Mouse (Mus musculus): ENCODE results near the gene Cspg5.
A peak's percentile ranks its signal among the peaks of the same experiment; 100 is the strongest.

Gene Cspg5

DNA sequence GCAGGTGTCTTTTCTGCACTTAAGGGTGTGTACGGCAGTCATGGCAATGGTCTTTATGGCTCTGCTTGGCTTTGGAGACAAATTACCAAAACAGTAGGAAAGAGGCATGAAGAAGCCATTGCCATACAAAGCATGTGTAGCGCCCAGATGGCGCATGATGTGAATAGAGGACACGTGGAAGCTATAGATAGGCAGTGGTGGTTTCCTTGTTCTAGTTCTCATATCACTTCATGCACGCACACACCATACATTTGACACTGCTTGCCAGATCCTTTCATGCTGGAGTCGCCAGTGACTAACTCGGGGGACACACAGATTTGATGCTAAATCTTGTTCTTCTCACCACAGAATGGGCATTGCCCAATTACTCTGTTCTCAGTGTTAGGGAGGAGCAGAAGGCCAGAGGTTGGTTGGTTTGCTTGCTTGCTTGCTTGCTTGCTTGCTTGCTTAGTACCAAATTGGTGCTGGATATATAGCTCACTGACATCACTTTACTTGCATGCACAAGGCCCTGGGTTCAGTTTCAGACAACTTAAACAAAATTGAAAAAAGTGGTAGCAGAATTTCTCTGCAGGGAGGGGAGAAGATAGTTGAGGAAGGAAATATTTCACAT, at the start of gene Cspg5:
TSS of gene Cspg5 (plus strand) at position 563 of the 613 bp plus-strand sequence.
- no peak for DNase-seq (ENCODE audit: low spot score)

- no peak for DNase-seq (ENCODE audit: low spot score)
Measured at GRCm38 (mm10) chr9:110199870-110200269, 43.7 kb upstream of the Cspg5 start.

DNA sequence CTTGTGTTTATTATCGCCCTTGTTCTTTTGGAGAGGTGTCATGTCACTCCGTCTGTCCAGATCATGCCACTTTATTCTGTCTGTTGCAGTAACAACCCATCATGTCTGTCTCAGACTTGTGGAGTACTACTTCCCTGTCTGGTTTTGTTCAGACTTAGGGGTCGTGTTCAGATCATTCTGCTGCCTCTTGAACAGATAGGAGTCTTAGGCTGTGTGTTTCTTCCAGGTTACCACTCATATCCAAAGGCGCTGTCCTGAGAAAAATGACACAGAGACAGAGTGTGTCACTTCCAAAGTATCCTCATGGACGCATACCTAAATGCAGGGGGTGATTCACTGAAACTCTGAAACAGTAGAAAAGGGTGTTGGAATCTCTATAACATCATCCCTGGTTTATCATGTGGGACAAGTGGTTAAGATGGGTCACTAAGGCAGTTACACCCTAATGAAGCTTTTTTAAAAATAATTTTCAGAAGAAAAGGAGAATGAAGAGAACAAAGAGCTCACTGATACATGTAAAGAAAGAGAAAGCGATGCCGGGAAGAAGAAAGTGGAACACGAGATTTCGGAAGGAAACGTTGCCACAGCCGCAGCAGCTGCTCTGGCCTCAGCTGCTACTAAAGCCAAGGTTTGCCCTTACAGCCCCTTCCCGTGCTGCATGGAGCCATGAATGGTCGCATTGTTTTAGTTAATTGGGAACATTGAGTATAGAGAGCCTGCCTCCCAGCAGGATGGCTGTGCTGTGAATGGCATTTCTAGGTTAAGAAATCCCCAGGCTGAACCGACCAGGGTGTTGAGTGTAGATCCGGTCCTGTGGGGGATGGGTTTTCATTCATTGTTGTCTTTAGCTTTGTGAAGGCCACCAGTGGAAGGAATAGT, 37.8 kb upstream of the Cspg5 start:
- DNase-seq (ENCODE audit: low spot score), result peak; percentile 48

GRCm38 (mm10) chr9:110206437-110206836, 37.1 kb upstream of the Cspg5 start:
- DNase-seq (ENCODE audit: low spot score), result no peak

GRCm38 (mm10) chr9:110208265-110208664, 35.3 kb upstream of the Cspg5 start:
- DNase-seq (ENCODE audit: low spot score), result no peak

- DNase-seq (ENCODE audit: low spot score), result no peak
Measured at GRCm38 (mm10) chr9:110208967-110209366, 34.6 kb upstream of the Cspg5 start.

DNA sequence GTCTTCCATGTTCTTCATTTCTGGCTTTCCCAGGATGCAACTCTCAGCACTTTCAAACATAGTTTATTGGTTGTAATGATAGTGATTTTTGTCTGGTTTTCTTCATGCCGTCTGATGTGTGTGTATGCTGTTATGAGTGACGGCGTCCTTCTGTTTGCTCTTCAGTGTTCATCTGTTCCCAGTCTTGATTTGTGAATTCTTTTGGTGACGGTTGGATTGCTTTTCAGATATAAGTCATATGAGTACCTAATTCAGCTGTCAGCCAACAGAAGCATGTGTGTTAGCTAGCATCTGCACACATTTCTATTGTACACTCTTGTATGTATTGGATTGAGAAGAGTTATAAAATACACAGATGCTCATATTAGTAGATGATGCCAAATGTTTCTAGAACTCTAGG, 19.3 kb upstream of the Cspg5 start:
- DNase-seq (ENCODE audit: low spot score), result peak; percentile 51

- DNase-seq (ENCODE audit: low spot score), result no peak
Measured at GRCm38 (mm10) chr9:110226191-110226590, 17.4 kb upstream of the Cspg5 start.

DNA sequence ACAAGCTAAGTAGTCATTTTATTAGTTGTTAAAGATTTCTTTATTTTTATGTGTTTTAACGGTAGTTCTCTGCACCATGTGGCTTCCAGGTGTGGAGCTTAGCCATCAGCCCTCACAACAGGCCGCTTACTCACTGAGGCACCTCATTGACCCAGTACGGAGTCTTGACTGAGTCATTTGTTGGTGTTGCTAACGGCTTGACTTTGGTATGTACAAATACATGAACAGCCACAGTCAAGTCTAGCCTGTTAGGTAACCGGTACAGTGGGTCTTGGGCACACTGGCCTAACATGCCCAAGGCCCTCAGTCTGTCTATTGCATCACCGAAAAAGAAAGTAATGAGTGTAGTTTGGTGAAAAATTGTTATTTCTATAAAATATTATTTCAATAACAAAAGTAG, 14.9 kb upstream of the Cspg5 start:
- no peak for DNase-seq (ENCODE audit: low spot score)

GRCm38 (mm10) chr9:110229112-110229511, 14.5 kb upstream of the Cspg5 start:
- DNase-seq (ENCODE audit: low spot score), result no peak

GRCm38 (mm10) chr9:110229566-110230248, 13.9 kb upstream of the Cspg5 start:
- DNase-seq (ENCODE audit: low spot score), result no peak

- no peak for DNase-seq (ENCODE audit: low spot score)
Measured at GRCm38 (mm10) chr9:110230395-110231071, 13.1 kb upstream of the Cspg5 start.

DNA sequence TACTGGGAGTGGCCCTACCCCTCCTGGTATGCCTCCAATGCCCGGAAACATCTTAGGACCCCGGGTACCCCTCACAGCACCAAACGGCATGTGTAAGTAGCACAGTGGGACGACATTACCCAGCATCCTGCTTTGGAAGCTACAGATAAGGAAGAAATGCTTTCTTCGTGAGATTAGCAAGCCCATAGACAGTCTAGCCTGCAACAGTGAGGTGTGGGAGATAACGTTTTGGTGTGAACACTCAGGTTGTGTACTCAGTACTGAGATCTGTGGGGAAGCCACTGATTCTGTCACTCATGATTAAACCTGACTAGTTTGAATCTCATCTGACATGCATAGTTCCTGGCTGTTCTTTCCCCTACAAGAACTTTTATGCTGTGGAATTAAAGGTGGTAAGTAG, 8.6 kb upstream of the Cspg5 start:
- DNase-seq (ENCODE audit: low spot score), result no peak

- DNase-seq (ENCODE audit: low spot score), result no peak
Measured at GRCm38 (mm10) chr9:110244567-110244888, 945 bp downstream of the Cspg5 start.

- DNase-seq (ENCODE audit: low spot score), result no peak
Measured at GRCm38 (mm10) chr9:110244889-110245589, 1.5 kb downstream of the Cspg5 start.

- no peak for DNase-seq (ENCODE audit: low spot score)
Measured at GRCm38 (mm10) chr9:110245590-110246320, 2.2 kb downstream of the Cspg5 start.

GRCm38 (mm10) chr9:110246321-110246640, 2.7 kb downstream of the Cspg5 start:
- DNase-seq (ENCODE audit: low spot score), result no peak

GRCm38 (mm10) chr9:110247049-110247448, 3.5 kb downstream of the Cspg5 start:
- no peak for DNase-seq (ENCODE audit: low spot score)

GRCm38 (mm10) chr9:110248861-110249260, 5.3 kb downstream of the Cspg5 start:
- no peak for DNase-seq (ENCODE audit: low spot score)

- DNase-seq (ENCODE audit: low spot score), result no peak
Measured at GRCm38 (mm10) chr9:110249823-110250543, 6.4 kb downstream of the Cspg5 start.

DNA sequence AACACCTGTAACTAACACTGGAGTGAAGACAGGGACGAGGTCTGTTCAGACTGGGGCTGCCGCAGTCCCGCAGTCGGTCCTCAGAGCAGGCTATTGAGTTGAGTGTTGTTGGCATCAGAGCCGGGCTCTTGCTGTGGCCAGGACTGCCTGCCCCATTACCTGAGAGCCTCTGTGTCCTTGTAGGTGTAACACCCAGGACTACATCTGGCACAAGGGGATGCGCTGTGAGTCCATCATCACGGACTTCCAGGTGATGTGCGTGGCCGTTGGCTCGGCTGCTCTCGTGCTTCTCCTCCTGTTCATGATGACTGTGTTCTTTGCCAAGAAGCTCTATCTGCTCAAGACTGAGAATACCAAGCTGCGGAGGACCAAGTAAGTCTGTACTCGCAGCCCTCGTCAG, 7.2 kb downstream of the Cspg5 start:
- DNase-seq (ENCODE audit: low spot score), result no peak
